Comparison of ENCODE assay signal across 9 mouse cellular contexts in genomic region chr5:114978473-114978872, GRCm38 (mm10). TPM values are rescaled to one million over a fixed set of nuclear protein-coding genes. Genes with fewer than 3 reads are reported as not detected.
DNase-seq lines count a peak whose midpoint lies in the region; ATAC-seq and TF ChIP-seq lines count a peak whose summit lies in the region.
"Had no signal": no experiment of that assay in that cellular context is flagged by ENCODE, and none has a peak within 500 bp of the region (broad histone marks: within the 10 kb centered on the region; RNA-seq: fewer than 3 reads in every experiment).

No protein-coding gene starts in this region.

- no peak for TF ChIP-seq POLR2A in small intestine, adult 2 months (IDR thresholded peaks at IDR 0.05; ENCODE audit: low read depth, low read length)

- no peak overlapping the region for H3K9ac ChIP-seq in hindbrain, embryonic 15.5 days
- H3K9ac ChIP-seq in hindbrain, embryonic 16.5 days (ENCODE audit: low read depth, low read length): no peak overlapping the region
- H3K9ac ChIP-seq: heart, embryonic 15.5 days had no signal

- ATAC-seq in hindbrain, embryonic 15.5 days (ENCODE audit: low FRiP score, low read depth): no peak
- ATAC-seq in hindbrain, embryonic 16.5 days: no peak

- no peaks in the 10 kb centered on the region for H3K9me3 ChIP-seq in hindbrain, embryonic 15.5 days
- no peaks in the 10 kb centered on the region for H3K9me3 ChIP-seq in hindbrain, embryonic 16.5 days (ENCODE audit: control insufficient read depth, low read length)
- H3K9me3 ChIP-seq: heart, embryonic 15.5 days had no signal

- no peaks in the 10 kb centered on the region for H3K27me3 ChIP-seq in hindbrain, embryonic 15.5 days
- no peaks in the 10 kb centered on the region for H3K27me3 ChIP-seq in hindbrain, embryonic 16.5 days (replicated peaks; ENCODE audit: control insufficient read depth, insufficient read depth, low read length)
- no peaks in the 10 kb centered on the region for H3K27me3 ChIP-seq in small intestine, adult 2 months (ENCODE audit: control insufficient read depth, insufficient read depth, low read length)
- H3K27me3 ChIP-seq: heart, embryonic 15.5 days had no signal

- 0 out of 2 replicates have a peak overlapping the region, but pooled peaks have one; percentile 67 for H3K4me2 ChIP-seq in hindbrain, embryonic 15.5 days
- H3K4me2 ChIP-seq in hindbrain, embryonic 16.5 days (ENCODE audit: low read length): no peak overlapping the region; the same call in 1 of the 2 replicates

- WGBS in hindbrain, embryonic 15.5 days: 59% methylated on average over 11 of the region's 11 CpGs
- WGBS in hindbrain, embryonic 16.5 days: 62% methylated on average over 11 of the region's 11 CpGs
- 15% methylated on average over 11 of the region's 11 CpGs for WGBS in small intestine, adult 2 months

- no peaks in the 10 kb centered on the region for H3K36me3 ChIP-seq in hindbrain, embryonic 15.5 days
- H3K36me3 ChIP-seq in hindbrain, embryonic 16.5 days (ENCODE audit: control insufficient read depth, insufficient read depth, low read length): no peaks in the 10 kb centered on the region
- 0 out of 2 replicates have a peak, but pooled peaks cover 2% of the 10 kb centered on the region for H3K36me3 ChIP-seq in small intestine, adult 2 months (ENCODE audit: control insufficient read depth, insufficient read depth, low read length)
- H3K36me3 ChIP-seq: heart, embryonic 15.5 days had no signal

- TF ChIP-seq CTCF in small intestine, adult 2 months (IDR thresholded peaks at IDR 0.05; ENCODE audit: extremely low read depth, insufficient read length, insufficient replicate concordance, low read depth, low read length): no peak

- H3K4me1 ChIP-seq in hindbrain, embryonic 15.5 days (replicated peaks): peaks cover 19% of the 10 kb centered on the region
- H3K4me1 ChIP-seq in hindbrain, embryonic 16.5 days (ENCODE audit: control insufficient read depth, insufficient read depth, low read depth, low read length): peaks cover 8% of the 10 kb centered on the region
- H3K4me1 ChIP-seq in small intestine, adult 2 months (ENCODE audit: control insufficient read depth, insufficient read depth, insufficient read length, low read length): peaks cover 21% of the 10 kb centered on the region

- DNase-seq in right cerebral cortex, postnatal 10 days (ENCODE audit: low spot score in 2 of 2): peak; percentile 45 to 60
- DNase-seq in right cerebral cortex, adult 2 months (ENCODE audit: low spot score in 2 of 2): no peak
- peak; percentile 56 to 71 for DNase-seq in cerebellum, postnatal 14 days
- DNase-seq in T-cell, adult 2 months (ENCODE audit: low spot score): no peak

- no peak overlapping the region for H3K27ac ChIP-seq in hindbrain, embryonic 15.5 days (replicated peaks)
- H3K27ac ChIP-seq in hindbrain, embryonic 16.5 days (ENCODE audit: low read depth, low read length): no peak overlapping the region
- peak overlapping the region; percentile 88 for H3K27ac ChIP-seq in small intestine, adult 2 months (ENCODE audit: insufficient read depth, low read depth, low read length)
- H3K27ac ChIP-seq: heart, embryonic 15.5 days had no signal

- no peak overlapping the region for H3K4me3 ChIP-seq in hindbrain, embryonic 15.5 days
- H3K4me3 ChIP-seq in hindbrain, embryonic 16.5 days (ENCODE audit: low read length): no peak overlapping the region
- no peak overlapping the region for H3K4me3 ChIP-seq in small intestine, adult 2 months (ENCODE audit: low read depth, low read length)

RNA-seq across cellular contexts. Expression of gene Hnf1a, which starts 7.6 kb away (rescaled TPM):
- polyA plus RNA-seq in hindbrain, embryonic 15.5 days (2015; fragmentation: Nextera tagmentation; extraction: Ambion mirVana): 0.10 TPM in 1 of 2 replicates, not detected in the other
- polyA plus RNA-seq in hindbrain, embryonic 16.5 days (2015; fragmentation: Nextera tagmentation; extraction: Ambion mirVana): not detected in 2 replicates
- polyA plus RNA-seq in small intestine, adult 2 months (2012; rRNA removed): 24.1 and 46.9 TPM in 2 replicates
- polyA plus RNA-seq: embryonic facial prominence, embryonic 11.5 days had no signal

RNA-seq across cellular contexts. Expression of gene Sppl3, which starts 32.5 kb away (rescaled TPM):
- polyA plus RNA-seq in hindbrain, embryonic 15.5 days (2015; fragmentation: Nextera tagmentation; extraction: Ambion mirVana): 43.9 and 46.1 TPM in 2 replicates
- polyA plus RNA-seq in hindbrain, embryonic 16.5 days (2015; fragmentation: Nextera tagmentation; extraction: Ambion mirVana): 17.3 and 19.1 TPM in 2 replicates
- polyA plus RNA-seq in small intestine, adult 2 months (2012; rRNA removed): 36.9 and 101 TPM in 2 replicates

RNA-seq across cellular contexts. Expression of gene 2210016L21Rik, which starts 36.5 kb away (rescaled TPM):
- polyA plus RNA-seq in hindbrain, embryonic 15.5 days (2015; fragmentation: Nextera tagmentation; extraction: Ambion mirVana): 132 and 135 TPM in 2 replicates
- 125 and 142 TPM in 2 replicates for polyA plus RNA-seq in hindbrain, embryonic 16.5 days (2015; fragmentation: Nextera tagmentation; extraction: Ambion mirVana)
- polyA plus RNA-seq in small intestine, adult 2 months (2012; rRNA removed): 8.5 and 13.6 TPM in 2 replicates

RNA-seq across cellular contexts. Expression of gene Oasl1, which starts 55.4 kb away (rescaled TPM):
- polyA plus RNA-seq in hindbrain, embryonic 15.5 days (2015; fragmentation: Nextera tagmentation; extraction: Ambion mirVana): 0.18 and 0.96 TPM in 2 replicates
- 0.26 and 0.31 TPM in 2 replicates for polyA plus RNA-seq in hindbrain, embryonic 16.5 days (2015; fragmentation: Nextera tagmentation; extraction: Ambion mirVana)
- 88.2 and 139 TPM in 2 replicates for polyA plus RNA-seq in small intestine, adult 2 months (2012; rRNA removed)

Comparison
In these comparisons a context has a peak if more than half of its experiments do, and no peak if none do; other contexts are left out.
1. DNase-seq: peak in right cerebral cortex, postnatal 10 days (2 of 2) and cerebellum, postnatal 14 days (2 of 2); none in right cerebral cortex, adult 2 months (0 of 2) and T-cell, adult 2 months (single experiment).
2. RNA of gene Hnf1a, which starts 7.6 kb away (polyA plus RNA-seq): 24.1 to 46.9 TPM in small intestine, adult 2 months; 0.10 TPM in hindbrain, embryonic 15.5 days and not detected in hindbrain, embryonic 16.5 days; every median in the first group is over 10 times any median in the second.